Mouse (Mus musculus) cerebellum, postnatal 14 days (tissue): Measurements from ENCODE around the gene Exoc6b.

ENCODE experiments used
- DNase-seq, 2 experiments: peaks; one replicate each; pipeline ENCODE4 v3.0.0; 2021; ENCODE audit warnings: mixed read lengths in 2 of 2

The Exoc6b gene

GRCm38 (mm10) chr6:84708631-84709030 is 360.7 kb downstream of the Exoc6b start:
- DNase-seq: no peak

DNA sequence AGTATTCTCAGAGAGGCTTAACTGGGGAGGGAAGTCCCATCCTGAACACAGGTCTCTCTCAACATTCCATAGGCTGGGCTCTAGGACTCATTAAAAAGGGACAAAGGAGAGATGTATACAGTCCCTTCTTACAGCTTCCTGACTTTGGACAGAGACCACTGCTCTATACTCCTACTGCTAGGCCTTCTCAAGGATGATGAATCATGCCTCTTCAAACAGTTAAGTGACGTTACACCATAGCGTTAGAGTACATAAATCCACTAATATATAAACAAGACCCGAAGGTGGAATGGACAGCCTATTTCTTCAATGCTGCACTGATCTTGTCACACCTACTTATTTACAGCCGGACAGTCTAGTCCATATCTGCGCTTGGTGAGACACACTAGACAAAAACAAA is 369.7 kb downstream of the Exoc6b start:
- no peak for DNase-seq

DNA sequence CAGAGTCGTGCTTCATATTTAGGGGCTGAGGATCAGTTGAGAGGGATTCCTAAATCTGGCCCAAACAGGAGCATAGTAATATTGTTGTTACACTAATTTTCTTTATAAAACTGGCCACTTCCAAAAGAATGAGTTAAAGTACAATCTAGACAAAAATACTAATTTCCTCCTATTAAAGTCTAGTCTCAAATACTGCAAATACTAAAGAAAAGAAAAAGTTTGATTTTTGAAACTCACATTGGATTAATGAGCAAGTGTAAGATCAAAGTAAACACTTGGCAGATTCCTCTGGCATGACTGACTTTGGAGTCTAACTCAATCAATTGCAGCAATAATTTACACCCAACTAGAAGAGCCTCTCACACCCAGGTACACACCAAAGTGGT is 371.0 kb downstream of the Exoc6b start:
- DNase-seq: no peak

DNA sequence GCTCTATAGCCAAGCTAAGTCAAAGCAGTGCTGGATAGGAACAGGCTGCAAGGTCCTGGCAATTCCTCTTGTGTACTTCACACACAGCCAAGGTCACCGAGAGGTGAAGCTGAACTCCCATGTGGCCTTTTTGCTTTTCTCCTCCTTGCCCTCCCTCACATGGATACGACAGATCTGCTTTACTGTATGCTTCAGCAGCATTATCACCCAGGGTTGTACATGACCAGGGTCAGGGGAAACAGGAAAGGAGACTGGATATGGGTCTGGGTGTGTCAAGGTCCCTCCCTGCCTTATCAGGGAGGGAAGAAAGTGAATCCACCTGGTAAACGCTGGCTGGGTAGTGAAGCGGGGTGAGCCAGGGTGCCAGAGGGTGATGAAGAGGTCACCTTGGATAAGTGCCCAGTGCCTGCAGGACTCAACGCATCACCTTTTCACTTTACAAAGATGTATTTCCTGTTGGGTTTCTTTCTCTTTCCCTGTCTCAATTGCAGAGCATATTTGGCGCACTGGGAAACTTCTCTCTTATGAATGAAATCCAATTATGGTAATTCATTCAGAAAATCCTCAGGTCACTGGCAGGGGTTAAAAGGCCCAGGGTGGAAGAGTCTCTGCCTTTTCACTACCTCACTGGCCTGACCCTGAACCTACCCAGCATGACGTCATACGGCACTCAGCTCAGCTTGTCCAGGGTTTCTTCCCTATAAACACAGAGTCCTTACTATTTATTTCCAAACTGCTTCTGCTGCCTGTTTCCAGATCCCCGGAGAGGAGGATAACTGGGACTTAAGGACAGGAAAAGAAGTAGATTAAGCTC is 371.6 kb downstream of the Exoc6b start:
- no peak for DNase-seq

DNA sequence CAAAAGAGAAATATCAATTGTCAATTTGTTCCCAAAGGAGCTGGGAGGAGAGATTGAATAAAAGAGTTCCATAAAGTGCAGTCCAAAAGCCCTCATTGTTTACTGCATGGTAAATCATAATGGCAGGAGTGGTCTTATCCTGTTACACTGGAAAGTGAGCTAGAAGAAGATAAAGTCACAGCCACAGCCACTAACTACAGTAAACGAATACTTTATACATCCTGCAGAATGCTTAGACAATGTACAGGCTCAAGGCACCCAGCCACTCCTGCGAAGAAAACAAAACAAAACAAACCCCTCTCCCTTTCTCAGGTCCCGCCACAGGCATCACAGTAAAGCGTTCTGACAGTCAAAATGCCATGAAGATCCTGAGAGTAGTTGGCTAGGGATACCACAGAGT is 375.5 kb downstream of the Exoc6b start:
- DNase-seq: no peak

GRCm38 (mm10) chr6:84693204-84693603 is 376.1 kb downstream of the Exoc6b start:
- DNase-seq: peak; percentile 18 to 28

DNA sequence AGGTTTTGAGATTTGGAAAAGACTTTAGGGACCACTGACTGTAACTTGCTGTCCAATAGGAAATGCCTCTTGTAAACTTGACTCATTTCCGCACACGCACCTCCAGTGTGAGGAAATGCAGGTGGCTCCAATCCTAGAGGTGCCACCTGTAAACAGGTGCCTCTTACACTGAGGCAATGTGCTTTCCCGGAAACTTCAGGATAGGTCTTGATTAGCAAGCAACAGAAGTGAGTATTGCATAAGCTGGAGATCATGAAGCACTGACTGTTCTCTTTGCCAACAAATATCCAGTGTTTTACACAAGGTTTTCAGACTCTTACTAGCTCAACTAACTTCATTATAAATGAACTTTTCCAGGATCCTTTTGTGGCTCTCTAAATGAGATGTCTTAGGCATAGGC is 377.4 kb downstream of the Exoc6b start:
- no peak for DNase-seq

GRCm38 (mm10) chr6:84677770-84678169 is 391.5 kb downstream of the Exoc6b start:
- DNase-seq: no peak

- no peak for DNase-seq
These were observed 394.4 kb downstream of the Exoc6b start for GRCm38 (mm10) chr6:84674936-84675335.

- DNase-seq: no peak
These were observed 395.2 kb downstream of the Exoc6b start for GRCm38 (mm10) chr6:84674136-84674535.

DNA sequence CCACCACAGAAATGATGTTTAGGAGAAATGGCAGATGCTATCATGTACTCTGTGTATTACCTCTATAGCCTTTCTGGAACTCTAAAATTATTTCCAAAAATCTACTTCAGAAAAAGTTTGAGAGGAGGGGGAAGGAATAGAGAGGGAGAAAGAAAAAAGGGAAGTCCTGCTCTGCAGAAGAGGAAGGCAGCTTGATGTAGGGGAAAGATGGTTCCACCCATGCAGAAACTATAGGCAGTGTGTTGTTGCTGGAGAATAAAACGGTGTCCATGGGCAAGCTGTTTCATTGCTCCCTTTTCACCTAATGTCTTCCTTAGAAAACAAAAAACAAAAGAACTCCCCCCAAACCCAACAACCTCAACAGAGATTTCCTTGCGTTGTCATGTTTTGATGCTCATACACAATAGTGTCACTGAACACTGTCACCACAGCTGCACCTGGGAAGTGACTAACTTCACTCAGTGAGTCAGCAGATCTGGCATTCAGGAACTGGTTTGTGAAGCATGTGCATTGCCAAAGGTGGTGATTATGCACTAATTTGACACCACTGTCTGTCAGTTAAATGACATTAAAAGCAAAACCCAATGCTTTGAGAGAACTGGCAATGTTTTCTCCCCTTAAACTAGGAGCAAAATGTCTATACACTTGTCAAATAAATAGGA is 407.7 kb downstream of the Exoc6b start:
- no peak for DNase-seq

- DNase-seq: no peak
These were observed 408.3 kb downstream of the Exoc6b start for GRCm38 (mm10) chr6:84660982-84661381.

DNA sequence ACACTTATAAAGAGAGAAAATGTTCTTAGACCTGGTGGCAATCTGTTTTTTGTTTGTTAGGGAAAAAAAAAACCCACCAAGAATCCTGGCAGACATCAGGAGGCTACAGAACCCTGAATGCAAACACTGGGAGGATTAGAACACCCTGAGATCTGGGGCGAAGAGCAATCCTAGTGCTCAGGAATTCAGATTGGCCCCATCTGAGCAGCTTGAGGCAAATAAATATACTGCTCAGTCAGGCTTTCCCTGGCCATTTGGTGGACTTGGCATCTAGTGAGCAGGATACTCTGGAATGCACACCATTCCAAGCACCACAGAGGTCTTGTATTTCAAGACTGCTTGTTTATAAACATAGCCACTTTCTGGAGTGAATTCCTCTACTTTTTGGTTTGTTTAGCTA is 412.2 kb downstream of the Exoc6b start:
- DNase-seq: peak; percentile 30 to 54

DNA sequence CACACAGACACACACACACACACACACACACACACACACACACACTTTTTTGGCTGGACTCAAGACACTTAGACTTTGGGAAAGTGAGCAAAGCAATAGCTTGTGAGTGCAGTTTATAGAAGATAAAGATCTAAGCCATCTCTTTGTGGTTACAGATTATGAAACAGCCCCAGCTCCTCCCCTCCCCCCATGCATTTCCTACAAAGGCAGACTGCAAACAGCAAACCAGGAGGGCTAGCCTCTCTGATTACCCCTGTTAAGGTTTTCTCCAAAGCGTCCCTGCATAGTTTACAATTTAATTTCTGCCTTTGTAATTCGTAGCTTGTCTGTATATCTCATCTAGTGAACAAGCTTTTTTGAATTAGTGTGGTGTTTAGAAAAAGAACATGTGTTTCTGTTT is 412.6 kb downstream of the Exoc6b start:
- no peak for DNase-seq

- no peak for DNase-seq
These were observed 417.4 kb downstream of the Exoc6b start for GRCm38 (mm10) chr6:84651902-84652301.

- DNase-seq: peak; percentile 19 to 44
These were observed 422.1 kb downstream of the Exoc6b start for GRCm38 (mm10) chr6:84647197-84647596.

DNA sequence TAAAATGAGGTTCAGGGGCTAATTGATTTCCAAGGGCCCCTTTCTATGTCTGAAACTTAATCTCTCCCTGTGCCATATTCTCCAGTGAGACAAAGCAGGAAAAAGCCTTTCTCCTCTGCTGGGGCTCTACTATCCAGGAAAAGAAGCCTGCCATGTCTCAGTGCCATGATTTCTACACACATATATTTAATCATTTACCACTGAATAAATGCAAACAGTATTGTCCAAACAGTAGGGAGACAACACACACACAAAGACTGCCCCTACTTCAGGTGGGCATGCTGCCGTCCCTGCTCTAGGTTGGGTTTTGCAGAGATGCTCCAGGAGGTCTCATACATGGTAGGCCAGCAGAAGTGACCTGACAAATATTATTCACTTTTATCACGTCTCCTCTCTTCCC is 422.6 kb downstream of the Exoc6b start:
- no peak for DNase-seq

DNA sequence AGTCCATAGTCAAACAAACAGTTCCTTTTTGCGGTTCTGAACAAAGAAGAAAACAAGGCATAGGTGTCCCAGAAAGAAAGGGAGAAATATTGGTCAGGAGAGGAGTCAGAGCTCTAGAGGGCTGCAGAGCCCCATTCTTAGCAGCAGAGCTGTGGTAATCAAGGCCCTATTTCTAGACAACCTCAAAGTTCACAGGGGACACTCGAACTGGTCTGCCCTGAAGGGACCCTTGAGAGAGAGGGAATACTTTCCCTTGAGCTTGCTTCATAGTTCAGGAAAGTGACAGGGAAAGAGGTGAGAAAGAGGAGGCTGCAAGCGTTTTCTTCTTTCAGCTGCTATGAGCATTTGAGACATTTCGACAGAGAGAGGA is 428.3 kb downstream of the Exoc6b start:
- no peak for DNase-seq

- no peak for DNase-seq
These were observed 428.8 kb downstream of the Exoc6b start for GRCm38 (mm10) chr6:84640324-84641061.

DNA sequence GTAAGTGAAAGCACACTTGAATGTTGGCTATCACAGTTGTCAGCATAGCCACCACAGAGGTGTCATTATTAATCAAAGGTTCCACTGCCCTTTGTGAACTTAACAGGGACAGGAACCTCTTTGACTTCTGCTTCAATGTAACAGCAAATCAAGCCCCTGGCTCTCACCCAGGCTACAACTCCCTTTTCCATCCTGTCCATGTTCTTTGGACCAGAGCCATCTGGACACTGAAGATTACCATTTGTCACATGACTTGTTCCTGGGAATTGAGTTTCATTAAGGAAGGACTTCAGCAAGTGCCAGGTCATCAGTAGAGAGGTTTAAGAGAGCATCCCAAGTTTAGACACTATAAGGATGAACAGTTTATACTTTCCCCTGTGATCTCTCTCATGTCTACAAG is 431.1 kb downstream of the Exoc6b start:
- DNase-seq: peak; percentile 61

DNA sequence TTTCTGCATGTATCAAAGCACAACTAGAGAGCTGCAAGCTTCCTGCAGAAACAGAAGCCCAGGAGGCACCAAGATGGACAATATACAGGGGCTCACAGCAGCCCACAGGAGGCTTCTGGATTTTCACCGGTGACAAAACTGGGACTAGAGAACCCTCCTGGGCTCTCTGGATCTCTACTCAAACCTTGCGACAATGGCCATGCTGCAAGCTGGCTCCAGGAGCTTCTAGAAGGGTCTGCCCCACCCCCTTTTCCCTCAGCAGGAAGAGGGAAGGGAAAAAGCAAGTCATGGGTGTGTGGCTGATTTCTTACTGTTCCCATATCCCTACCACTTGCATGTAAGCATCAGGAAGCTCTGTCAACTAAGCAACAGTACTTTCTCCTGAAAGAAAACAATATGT is 437.7 kb downstream of the Exoc6b start:
- DNase-seq: no peak

DNA sequence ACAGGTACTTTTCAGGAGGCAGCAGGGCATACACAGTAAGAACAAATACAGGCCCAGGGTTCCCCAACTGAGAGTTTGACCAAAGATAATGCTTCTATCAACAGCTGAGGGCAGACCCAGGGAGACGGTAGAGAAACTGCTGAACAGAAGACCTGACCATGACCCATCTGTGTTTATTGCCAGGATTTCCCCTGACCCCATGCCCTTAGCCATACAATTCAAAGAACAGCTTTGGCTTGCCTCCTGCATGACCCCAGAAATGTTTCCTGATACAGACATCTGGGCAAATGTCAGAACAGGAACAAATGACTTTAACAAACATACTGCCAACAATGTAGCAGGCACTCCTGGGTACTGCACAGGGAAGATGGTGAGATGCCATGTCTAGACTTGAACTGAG is 439.0 kb downstream of the Exoc6b start:
- DNase-seq: no peak

GRCm38 (mm10) chr6:84628831-84629230 is 440.5 kb downstream of the Exoc6b start:
- DNase-seq: no peak

DNA sequence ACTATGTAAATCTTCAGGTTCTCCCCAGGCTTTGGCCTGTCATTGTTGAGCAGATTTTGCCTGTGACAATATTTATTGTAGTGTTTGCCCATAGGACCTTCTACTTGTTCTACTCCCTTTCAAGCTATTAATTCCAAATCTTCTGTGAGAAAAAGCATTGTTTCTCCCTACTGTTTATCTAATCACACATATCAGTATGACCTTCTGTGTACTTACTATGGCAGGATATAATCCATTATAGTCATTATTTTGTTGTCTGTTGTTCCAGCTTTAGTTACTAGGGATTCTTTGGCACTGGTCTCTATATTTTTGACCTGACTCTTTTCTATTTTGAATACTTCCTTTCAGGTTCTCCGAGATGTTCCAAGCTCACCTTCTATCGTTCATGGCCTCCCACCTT is 442.9 kb downstream of the Exoc6b start:
- no peak for DNase-seq
